Mouse (Mus musculus): Measurements from ENCODE around the gene 1190005I06Rik. TPM values are rescaled to one million over a fixed set of nuclear protein-coding genes. Genes with fewer than 3 reads are reported as not detected.

The 1190005I06Rik gene
- total RNA-seq, 2 experiments from 2014 or later: 7.5 to 9.3 TPM

DNA sequence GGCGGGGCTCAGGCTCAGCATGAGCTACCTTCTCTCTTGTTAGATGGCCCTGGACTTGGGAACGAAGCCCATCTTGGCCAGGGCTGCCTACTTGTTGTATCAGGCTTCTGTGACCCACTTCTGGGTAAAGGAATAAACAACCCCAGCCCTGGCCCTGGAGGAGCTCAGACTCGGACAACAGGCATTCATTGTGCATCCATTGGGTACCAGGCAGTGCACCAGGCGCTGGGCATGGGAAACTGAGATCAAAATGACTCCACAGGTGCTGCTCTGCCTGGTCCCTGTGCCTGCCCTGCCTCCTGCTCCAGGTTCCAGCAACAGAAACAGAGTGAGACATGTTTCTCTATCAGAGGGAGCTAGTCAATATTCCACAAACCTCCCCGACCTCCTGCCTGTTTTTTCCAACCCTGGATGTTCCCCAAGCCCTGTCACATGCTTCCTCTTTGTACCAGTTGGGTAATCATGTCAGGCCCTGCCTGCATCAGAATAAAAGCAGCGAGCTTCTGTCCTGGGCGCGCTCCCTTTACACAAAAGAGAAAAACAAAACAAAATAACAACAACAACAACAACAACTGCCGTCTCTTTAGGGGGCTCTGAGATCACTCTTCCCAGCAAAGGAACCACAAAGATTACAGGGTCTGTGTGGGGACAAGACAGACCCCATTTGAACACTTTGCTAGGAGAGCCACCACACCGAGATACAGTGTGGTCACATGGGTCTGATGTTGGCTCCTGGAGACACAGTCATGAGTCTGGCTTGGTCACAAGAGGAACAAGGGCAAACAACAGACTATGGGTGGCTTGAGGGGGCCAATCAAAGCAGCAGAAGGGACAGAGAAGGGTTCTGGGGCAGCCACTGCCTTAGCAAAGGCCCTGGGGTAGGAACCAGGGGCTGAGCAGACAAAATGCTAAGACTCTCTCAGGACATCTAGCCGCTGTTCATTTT, 27.9 kb downstream of the 1190005I06Rik start:
- DNase-seq: peak; percentile 32

DNA sequence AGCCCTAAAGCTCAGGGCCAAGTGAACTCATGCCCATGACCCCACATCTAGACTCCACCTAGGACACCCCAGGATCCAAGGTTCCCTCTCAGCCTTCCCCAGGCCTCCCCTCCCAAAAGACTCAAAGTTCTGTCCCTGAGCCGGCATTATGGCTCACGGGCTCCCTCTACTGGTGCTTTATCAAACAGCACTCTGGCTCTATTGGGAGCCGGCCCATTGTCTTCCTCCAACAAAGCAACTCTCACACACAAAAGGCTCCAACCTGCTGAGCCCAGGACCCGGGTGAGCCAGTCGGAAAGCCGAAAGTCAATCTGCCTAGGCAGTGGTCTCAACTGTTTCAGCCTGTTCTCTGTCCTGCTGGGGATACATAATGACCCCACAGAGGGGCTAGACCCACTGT, 29.3 kb downstream of the 1190005I06Rik start:
- peak; percentile 85 for DNase-seq

DNA sequence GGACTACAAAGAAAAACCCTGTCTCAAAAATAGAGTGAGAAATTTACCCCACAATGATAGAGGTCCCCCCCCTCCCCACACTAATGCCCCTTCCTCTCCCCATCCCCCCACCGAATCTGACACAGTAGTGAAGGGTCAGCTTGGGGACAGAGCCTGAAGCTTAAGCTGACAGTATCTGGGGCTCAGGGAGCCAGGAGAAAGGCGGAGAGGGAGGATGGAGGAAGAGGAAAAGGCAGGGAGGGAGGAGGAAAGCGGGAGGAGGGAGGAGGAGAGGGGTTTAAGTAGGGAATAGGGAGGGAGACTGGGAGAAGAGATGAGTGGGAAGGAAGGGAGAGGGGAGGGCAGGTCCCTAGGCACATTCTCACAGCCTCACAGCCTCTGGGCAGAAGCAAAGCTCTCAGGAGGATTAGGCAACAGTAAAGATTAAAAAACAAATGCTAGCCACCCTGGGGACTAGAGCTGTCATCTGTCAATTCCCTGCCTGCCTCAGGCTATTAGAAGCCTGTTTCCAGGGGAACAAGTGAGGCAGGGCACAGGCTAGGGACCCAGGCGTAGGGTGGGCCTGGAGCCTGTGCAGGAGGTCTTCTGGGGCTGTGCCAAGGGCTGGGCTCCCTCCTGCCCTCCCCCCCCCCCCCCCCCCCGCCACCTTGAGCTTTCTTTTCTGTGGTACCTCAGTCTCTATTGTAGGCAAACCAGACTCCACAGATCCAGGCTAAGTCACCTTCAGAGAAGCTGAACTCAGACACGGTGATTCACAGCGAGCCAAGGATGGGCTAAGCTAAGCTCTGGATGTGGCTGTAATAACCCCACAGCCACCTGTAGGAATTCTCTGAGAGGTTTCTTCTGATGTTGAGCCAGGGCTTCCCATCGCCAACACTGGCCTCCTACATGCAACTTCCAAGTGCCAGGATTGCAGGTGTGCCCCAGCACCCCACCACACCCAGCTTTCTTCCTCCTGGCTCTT, 30.5 kb downstream of the 1190005I06Rik start:
- DNase-seq: no peak

DNA sequence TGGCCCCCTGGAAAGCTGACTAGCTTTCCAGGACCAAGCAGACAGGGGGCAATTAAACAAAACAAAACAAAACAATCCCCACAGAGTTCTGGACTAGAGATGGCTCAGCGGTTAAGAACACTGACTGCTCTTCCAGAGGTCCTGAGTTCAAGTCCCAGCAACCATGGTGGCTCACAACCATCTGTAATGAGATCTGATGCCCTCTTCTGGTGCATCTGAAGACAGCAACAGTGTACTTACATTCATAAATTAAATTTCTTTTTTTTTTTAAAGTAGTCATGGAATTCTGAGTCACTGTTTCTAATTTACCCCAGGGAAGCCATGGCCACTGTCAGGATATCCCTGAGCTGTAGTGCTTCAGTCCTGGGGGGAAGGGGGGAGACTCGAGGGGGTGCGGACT, 32.9 kb downstream of the 1190005I06Rik start:
- DNase-seq: no peak

DNA sequence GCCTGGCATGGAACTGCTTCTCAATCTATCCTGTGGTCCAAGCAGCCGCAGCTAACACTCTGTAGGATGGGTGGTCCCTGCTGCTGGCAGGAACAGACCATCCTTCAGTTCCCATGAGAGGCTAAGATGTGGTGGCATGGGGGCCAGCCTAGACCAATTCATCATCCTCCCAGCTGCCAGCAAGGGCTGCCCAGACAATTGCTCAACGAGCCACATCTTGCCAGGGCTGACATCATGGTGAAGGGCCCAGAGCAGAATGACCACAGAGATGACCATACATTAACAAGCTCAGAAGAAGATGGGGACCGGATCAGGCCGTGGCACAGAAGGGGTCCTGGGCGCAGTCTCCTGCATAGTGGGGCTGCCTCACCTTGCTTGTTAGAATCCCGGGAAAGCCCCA, 36.6 kb downstream of the 1190005I06Rik start:
- no peak for DNase-seq

DNA sequence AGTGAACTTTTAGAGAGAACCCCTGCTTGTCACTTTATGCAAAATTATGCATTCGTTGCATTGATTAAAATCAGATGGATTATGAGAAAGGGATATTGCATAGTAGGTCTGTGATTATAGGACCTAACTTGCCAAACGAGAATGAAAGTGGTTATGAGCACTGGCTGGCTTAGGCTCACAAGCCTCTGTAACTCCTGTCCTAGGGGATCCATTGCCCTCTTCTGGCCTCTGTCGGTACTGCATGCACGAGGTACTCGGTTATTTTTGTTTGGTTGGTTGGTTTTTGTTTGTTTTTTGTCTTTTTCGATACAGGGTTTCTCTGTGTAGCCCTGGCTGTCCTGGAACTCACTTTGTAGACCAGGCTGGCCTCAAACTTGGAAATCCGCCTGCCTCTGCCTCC, 39.5 kb downstream of the 1190005I06Rik start:
- DNase-seq: peak; percentile 86

DNA sequence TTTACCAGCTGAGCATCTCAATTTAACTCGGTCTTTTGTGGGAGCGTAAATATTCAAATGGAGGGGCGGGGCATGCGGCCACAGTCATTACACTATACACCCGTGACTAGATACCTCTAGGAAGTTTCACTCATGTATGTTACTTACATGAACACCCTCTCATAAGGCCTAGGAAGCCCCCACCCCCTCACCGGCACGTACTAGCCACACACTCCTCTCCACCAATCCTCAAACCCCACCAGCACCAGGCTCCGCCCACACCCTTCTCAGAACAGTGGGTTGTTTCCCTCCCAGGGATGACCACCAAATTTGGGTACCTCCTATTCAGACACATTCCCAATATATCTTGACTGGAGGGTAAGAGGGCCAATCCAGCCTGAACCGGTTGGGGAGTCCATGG, 40.0 kb downstream of the 1190005I06Rik start:
- no peak for DNase-seq

DNA sequence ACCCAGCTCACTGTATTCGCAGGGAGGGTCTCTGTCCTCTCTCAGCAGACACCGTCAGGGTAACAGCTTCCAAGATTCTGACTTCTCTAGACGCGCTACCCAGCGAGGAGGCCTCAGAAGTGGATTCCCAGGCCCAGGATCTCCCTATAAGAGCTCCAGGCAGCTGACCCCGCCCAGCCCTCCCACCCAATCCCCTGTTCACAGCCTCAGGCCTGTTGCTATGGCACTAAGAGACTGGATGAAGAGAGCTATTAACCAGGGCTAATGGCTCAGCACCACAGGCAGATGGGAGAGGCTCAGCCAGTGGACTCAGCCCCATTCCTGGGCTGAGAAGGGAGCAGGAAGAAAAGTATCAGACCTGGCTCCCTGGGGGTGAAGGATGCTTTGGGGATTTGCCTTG, 44.8 kb downstream of the 1190005I06Rik start:
- DNase-seq: no peak

DNA sequence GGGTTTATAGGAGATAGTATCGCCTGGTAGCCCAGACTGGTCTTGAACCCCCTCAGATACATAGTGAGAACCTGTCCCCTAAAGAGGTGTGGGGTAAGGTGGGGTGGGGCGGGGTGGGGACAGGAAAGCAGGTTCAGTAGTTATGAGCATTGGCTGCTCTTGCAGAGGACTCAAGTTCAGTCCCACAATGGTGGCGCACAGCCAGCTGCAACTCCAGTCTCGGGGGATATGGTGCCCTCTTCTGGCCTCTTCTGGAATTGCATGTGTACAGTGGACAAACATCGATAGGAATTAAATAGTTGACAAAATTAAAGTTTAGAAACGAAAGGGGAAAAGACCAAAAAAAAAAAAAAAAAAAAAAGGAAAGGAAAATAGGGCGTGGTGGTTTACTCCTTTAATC, 47.9 kb downstream of the 1190005I06Rik start:
- DNase-seq: peak; percentile 91

DNA sequence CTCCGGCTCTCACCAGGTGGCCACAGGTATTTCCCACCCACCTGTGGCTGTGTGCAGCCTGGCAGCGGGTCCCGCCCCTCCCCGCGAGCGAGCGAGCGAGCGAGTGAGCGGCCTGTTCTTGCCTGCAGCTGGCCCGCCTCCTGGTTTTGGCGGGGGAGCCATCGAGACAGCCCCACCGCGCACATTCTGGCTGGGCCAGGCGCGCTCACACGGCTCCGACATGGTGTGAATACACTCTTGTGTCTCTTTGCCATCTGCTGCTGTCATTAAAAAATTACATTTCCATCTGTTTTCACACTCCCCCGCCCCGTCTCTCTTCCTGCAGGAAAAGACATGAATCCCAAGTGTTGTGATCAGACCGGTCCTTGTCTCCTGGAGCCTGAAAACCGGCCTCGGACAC, 48.9 kb downstream of the 1190005I06Rik start:
- peak; percentile 49 for DNase-seq

DNA sequence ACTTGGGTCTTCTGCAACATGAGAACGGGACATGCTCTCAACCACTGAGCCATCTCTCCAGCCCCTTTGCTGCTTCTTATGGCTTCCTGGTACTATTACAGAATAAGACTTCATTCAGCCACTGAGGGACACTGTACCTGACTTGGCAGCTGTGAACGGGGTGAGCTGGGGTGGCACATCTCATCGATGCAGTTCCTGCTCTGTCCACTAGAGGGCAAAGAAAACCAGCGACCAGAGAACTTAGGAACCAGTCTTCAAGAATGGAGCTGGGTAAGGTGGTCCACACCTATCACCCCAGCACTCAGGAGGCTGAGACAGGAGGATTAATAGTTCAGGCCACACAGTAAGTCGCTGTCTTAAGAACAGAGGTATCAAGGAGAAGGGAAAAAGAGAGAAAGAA, 51.5 kb downstream of the 1190005I06Rik start:
- peak; percentile 77 for DNase-seq

DNA sequence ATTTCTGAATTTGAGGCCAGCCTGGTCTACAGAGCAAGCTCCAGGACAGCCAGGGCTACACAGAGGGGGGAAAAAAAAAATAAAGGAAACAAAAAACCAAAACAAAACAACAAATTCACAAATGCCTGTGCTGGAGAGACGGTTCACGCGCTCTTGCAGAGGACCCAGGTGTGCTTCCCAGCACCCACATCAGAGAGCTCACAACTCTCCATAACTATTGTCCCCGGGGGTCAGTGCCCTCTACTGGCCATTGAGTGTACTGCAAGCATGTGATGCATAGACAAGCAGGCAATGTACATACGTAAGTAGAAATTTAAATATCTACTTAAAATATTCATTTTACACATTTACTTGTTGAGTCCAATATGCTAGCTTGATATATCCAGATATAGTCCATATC, 52.9 kb downstream of the 1190005I06Rik start:
- no peak for DNase-seq

DNA sequence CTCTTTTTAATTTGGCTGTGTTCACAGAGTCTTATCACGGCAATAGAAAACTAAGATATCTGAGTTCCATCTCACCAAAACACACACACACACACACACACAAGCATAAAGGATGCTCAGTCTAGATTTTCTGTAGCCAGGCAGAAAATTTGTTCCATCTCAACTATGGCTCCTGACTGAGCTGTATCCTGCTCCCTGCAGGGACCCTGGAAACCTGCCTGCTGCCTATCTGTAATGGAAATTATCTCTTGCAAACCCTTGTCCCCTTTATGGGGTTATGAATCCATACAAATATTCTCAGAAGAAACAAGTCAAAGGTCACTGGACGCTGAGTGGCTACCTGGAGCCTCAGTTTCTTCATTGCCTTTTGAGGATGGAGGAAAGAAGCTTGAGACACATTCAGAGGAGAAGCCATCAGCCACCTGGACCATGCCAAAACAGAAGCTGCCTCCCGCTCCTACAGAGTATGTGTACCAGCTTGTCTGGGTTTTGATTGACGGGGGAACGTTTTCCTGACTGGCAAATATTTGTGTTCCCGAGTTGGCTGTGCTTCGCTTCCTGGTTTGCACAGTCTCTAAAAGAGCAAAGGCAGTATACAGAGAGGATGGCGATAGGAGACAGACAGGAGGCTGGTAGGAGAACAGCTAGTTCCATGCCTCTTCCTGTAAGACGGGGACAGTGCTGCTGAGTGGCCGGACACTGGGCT, 55.7 kb downstream of the 1190005I06Rik start:
- DNase-seq: no peak

DNA sequence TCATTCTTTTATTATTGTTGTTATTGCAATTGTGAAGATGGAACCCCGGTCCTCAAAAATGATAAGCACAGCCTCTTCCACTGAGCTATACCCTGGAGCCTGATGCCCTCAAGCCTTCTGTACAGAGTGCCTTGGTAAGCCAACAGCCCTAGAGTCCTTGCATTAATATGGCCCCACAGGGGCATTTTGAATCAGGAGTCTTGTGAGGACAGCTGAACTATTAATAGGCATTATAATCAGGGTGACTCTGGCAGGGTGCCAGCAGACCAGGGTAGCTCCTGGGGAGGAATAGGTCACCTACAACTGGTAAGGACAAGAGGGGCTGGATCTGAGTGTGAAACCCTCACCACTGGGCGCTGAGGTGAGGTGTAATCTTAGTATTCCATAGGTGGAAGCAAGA, 57.5 kb downstream of the 1190005I06Rik start:
- peak; percentile 87 for DNase-seq

DNA sequence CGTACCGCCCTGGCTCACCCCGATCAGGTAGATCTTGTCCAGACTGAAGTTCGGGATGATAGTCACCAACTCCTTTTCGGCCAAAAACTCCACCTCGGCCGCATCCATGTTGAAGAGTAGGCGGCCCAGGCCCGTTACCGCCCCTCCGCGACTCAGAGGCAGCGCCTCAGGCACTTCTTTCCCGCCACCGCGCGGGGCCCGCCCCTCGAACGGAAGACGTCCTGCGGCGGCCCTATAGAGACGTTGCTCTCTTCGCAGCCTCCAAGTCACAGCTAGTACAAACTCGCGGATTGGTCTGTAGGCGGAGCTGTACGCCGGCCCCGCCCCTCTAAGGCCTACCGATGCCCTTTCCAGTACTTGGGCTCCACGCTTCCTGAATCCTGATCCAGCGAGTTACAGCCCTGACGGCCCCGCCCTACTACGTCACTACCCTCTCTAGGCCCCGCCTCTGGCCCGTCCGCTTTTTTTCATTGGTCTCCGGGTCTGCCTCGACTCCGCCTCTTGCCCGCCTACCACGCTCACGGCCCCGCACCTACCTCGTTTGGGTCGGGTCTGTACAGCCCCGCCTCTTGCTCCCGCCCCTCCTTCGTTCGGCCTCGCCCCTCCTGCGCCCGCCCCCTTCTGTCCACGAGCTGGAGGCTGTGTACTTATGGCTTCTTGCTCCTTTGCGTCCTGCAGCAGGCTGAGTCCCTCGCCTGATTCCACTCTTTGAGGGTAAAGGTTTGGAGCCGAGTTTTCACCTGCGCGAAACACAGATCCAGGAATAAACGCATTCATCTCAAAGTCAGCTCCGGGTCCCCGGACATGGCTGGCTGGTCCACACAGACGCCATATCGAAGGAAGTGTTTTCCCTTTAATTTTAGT, 58.3 kb downstream of the 1190005I06Rik start, which contains the start of gene Gins2:
Gene Gins2, minus strand, starts transcription at position 397 of the 864 bp plus-strand sequence.
- DNase-seq: peak; percentile 99

DNA sequence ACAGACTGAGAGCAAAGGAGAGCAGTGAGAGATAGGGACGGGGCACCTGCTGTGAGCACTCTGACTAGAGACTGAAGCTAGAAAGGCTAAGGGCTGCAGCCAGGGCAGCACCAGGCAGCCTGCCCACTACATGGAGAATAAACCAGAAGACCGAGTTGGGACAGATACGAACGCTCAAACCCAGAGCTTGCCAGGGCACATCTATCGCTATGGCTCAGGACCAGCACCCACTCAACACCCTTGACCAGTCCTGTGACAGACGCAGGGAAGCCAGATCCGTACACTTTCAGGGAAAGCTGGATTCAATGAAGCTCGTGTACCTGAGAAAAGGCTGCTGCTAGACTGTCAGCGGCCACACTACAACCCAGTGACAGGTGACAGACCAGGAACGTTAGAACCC, 61.9 kb downstream of the 1190005I06Rik start:
- DNase-seq: peak; percentile 51

DNA sequence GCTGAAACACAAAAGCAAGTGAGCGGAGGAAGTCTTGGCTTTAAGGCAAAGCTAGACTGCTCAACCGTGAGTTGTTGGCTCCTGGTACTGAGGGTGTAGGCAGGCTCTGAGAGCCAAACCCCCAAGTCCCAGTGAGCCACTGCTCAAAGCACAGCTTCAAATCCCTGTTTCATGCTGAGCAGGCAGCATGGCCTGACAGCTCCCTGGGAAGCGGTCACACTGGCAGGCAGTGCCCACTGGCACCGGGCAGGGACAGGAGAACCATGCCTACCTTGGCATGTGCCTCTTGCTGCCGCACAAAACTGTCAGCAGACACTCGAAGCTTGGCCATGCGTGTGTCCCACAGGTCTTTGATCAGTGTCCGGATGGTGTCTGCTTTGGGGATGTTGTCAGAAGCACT, 65.6 kb downstream of the 1190005I06Rik start:
- peak; percentile 56 for DNase-seq

DNA sequence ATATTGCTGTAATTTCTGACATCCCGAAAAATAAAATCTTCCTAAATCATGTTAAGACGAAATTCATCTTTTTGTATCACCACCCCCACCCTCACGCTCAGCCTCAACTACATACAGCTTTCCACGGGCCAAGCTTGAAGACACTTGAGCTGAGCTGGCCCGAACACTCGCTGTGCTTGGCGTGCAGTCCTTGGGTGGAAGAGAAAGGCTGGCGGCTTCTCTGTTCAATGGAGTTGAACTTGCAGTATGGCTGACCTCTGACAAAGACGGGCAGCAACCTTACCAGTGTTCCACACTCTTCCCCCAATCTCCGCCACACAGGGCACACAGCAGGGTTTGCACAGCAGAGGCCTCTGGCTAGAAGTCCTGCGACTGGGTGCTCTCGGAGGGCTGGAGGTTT, 66.1 kb downstream of the 1190005I06Rik start:
- no peak for DNase-seq

DNA sequence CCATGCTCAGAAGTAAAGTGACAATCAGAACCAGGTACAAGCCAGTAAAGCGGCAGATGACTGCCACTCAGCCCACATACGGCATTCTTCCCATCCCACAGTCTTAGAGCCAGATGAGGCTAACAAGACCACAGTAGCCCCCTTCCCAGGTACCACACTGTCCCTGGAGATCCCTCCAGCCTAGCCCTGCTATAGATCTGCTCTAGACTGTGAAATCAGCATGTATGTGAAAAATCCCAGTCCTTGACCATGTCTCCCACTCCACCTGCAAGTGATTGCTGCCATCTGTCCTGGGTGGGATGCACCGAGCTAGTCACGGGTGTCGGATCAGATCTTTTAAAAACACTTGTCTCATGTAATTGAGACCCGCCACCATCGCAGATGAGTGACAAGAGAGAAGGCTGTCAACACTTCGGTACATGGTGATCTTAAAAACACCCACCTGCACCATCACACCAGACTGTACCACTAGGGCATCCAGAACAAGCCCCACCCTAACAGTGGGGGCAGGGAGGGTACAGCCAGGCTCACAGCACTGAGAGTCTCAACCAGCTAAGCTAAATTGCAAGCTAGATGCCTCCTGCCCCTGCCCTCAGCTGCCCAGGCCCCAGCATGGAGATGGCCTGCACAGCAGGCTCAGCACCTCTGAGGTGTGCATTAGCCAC, 67.0 kb downstream of the 1190005I06Rik start:
- no peak for DNase-seq

DNA sequence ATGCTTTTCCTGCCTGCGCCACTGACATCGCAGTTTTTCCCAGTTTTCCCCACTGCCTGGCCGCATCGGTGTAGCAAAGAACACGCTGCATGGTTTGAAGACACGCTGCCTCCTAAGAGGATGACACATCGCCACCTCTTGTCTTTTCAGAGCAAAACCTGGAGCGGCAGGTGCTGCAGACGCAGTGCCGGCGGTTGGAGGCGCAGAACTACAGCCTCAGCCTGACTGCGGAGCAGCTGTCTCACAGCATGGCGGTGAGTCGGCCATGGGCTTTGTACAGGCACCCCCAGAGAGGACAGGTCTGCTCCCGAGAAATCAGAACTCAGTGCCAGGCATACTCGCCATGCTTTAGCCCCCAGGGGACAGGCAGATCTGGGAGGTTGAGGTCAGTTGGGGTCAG, 69.6 kb downstream of the 1190005I06Rik start:
- DNase-seq: no peak

DNA sequence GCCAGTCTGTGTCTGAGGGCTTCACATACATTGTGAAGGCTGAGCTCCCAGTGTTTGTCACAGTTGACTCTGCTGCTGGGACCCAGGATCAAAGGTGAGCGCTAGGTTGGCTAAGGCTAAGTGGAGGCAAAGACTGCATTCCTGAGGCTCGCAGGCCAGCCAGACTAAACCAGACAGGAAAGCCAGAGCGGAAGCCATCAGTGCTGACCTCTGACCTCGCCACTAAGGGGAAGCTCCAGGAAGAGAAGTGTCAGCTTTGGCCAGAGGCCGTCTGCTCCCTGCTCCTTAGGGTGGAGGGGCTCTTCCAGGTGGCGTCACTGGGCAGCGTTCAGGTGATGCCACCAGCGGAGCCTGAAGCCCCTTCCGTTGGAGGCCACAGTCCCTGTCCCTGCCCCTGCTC, 71.6 kb downstream of the 1190005I06Rik start:
- no peak for DNase-seq
